Mouse (Mus musculus) brain, embryonic 14.5 days (tissue): ENCODE measurements around the gene Aqp12. TPM values are rescaled to one million over a fixed set of nuclear protein-coding genes. Genes with fewer than 3 reads are reported as not detected.
"Not testable (repeated sequence)": the region's sequence is repeated elsewhere in the genome, so short reads cannot be mapped to it uniquely, and the experiment has no call there.

ENCODE experiments used
- DNase-seq: peaks from one replicate; pipeline ENCODE4 v3.0.0-alpha.2; 2011; ENCODE audit warnings: low read depth
- CTCF ChIP-seq: fragments of 200-500 bp; IDR thresholded peaks from 2 replicates; pipeline ENCODE4 v1.5.1; 2012; ENCODE audit warnings: inconsistent platforms, mild to moderate bottlenecking, moderate library complexity, borderline replicate concordance; ENCODE audit not compliant: insufficient read depth, insufficient read length; ENCODE audit errors: extremely low read depth
- POLR2A ChIP-seq: fragments of 200-500 bp; IDR thresholded peaks from 2 replicates; pipeline ENCODE4 v1.6.1; 2012; ENCODE audit warnings: mild to moderate bottlenecking, inconsistent platforms, borderline replicate concordance; ENCODE audit not compliant: poor library complexity, insufficient read depth, insufficient read length, severe bottlenecking; ENCODE audit errors: extremely low read depth
- polyA plus RNA-seq: library from polyadenylated mRNA; depleted of rRNA; stranded (reverse); fragments of >200 nt; gene quantifications from 2 replicates; pipeline ENCODE4 v1.2.3, GENCODE M21; 2012; rRNA removed

Aqp12 gene
- not detected in 2 replicates for polyA plus RNA-seq

GRCm38 (mm10) chr1:93006061-93006460 lies at the start of gene Aqp12:
TSS of gene Aqp12 (plus strand) at chr1:93006334.
- TF ChIP-seq CTCF (no peak), POLR2A (no peak)
- no peak for DNase-seq

GRCm38 (mm10) chr1:92956571-92957335 lies 49.4 kb upstream of the Aqp12 start:
- DNase-seq = not testable (repeated sequence)

DNA sequence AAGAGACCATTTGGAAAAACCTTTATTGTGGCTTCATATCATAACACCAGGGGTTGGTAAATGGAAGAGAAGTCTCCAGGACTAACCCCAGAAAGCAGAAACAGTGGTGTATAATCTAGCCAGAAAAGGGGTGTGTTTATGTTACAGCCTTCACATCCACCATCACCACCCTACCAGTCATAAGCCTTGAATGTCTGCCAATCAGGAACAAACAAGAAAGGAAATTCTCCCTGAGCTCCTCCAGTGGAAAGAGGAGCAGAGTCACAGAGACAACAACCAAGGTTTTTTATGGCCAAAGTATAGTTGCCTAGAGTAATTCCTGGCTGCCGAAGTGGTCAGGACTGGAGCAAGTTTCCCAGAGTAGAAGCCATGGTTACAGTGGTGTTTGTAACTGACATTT lies 47.1 kb upstream of the Aqp12 start:
- TF ChIP-seq CTCF = no peak
- TF ChIP-seq POLR2A = no peak
- no peak for DNase-seq

DNA sequence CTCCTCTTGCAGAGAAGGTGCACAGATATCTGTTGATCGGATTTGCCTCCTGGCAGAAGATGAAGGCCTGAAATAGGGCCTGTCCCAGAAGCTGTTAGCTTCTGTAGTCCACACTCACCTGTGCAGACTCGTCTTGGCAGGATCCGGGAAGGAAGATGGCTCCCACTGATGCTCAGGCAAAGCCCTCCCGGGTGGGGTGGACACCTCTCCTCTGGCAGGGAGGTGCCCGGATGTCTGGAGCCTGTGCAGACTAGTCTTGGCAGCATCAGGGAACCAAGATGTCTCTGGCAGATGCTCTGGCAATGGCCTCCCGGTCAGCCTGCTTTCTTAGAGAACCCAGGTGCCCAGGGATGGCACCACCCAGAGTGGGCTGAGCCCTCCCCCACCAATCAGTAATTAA lies 35.3 kb upstream of the Aqp12 start:
- DNase-seq = not testable (repeated sequence)

DNA sequence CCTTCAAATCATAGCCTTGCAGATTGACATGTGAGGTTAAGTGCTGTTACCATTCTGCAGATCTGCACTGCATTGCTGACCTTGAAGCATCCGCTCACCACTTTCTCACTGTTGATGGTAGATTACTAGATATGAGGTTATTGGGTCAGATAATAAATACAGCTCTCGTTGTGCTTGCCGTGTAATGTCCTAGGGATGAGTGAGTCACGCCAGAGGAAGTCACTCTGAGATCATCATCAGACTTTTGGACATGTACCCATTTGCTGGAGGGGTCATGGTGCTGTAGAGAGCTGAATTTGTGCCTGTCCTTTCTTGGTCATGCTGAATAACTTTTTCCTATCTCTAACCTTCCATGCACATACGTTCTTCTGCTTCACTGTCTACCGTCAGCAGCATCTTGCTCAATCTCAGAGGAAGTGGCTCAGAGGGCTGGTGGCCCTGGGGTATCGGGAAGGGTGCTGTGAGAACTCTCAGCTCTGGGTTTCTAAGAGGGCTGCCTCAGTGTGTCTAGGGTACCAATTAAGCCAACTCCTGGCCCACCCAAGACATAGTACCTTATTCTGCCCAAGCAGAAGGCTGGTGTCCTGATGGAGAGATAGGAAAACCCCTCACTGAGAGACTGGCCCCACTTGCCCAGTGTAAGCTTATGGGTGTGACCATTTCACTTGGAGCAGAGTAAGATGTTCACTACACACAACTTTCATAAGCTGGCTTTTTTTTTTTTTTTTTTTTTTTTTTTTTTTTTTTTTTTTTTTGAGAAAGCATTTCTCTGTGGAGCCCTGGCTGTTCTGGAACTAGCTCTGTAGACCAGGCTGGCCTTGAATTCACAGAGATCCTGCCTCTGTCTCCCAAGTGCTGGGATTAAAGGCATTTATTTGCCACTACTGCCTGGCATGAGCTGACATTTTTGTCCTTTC lies 34.0 kb upstream of the Aqp12 start:
- DNase-seq = no peak
- TF ChIP-seq CTCF = no peak
- TF ChIP-seq POLR2A = no peak

GRCm38 (mm10) chr1:92972854-92973253 lies 33.3 kb upstream of the Aqp12 start:
- no peak for TF ChIP-seq POLR2A
- peak; percentile 66 for DNase-seq

GRCm38 (mm10) chr1:92976141-92976566 lies 30.0 kb upstream of the Aqp12 start:
- DNase-seq = no peak
- TF ChIP-seq CTCF (no peak), POLR2A (no peak)

GRCm38 (mm10) chr1:92978645-92979044 lies 27.5 kb upstream of the Aqp12 start:
- no peak for DNase-seq
- no peak for TF ChIP-seq CTCF
- TF ChIP-seq POLR2A = no peak

GRCm38 (mm10) chr1:92979073-92979602 lies 27.0 kb upstream of the Aqp12 start:
- no peak for DNase-seq
- TF ChIP-seq CTCF = no peak
- no peak for TF ChIP-seq POLR2A

DNA sequence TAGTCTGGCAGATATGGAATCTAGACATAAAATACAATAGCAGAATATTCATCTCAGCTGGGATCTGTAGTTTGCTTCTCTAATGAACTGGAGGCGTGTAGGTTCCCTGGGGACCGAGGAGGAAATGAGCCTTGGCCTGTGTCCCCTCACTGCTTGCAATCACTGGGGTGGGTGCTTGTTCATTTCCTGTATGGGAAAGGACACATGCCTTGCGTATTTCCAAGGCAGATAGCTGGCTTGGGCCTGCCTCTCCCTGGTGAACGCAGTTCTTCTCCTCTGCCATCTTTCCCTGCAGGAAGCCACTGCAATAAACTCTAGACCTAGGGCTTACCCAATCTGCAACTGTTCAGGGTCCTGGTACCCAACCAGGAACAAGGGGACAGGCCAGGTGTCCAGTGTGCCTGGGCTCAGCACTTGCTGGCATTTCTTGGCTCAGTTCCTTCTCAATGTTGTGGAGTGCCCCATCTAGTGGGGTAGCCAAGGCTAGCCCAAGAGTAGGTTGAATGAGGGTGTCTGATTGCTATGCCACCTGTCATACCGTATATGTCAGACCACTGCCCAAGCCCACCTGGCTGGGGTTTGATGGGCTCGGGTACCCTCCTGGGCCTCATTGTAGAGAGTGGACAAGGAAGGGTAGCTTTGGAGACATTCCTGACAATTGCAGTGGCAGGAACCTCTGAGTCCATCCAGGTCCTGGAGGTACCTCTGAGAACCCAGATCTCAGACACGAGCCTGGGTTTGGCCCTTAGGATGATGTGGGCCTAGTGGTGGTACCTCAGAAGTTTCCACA lies 24.9 kb upstream of the Aqp12 start:
- TF ChIP-seq POLR2A (no peak), CTCF (no peak)
- no peak for DNase-seq

DNA sequence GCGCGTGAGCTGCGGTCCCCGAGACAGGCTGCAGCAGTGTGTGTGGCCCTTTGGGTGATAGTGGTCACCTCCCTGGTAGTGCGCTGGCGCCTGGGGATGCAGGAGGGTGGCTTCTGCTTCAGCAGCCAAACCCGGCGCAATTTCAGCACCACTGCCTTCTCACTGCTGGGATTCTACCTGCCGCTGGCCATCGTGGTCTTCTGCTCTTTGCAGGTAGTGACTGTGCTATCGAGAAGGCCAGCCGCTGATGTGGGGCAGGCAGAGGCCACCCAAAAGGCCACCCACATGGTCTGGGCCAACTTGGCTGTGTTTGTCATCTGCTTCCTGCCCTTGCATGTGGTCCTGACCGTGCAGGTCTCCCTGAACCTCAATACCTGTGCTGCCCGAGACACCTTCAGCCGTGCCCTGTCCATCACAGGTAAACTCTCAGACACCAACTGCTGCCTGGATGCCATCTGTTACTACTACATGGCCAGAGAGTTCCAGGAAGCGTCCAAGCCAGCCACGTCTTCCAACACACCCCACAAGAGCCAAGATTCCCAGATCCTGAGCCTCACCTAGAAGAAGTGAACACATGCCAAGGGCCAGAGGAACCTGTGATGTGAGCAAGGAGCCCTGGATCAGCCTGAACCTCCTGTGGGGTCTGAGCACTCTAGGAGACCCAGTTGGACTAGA lies 23.1 kb upstream of the Aqp12 start:
- TF ChIP-seq CTCF = no peak
- no peak for TF ChIP-seq POLR2A
- DNase-seq = no peak
